In the genomic region with DNA sequence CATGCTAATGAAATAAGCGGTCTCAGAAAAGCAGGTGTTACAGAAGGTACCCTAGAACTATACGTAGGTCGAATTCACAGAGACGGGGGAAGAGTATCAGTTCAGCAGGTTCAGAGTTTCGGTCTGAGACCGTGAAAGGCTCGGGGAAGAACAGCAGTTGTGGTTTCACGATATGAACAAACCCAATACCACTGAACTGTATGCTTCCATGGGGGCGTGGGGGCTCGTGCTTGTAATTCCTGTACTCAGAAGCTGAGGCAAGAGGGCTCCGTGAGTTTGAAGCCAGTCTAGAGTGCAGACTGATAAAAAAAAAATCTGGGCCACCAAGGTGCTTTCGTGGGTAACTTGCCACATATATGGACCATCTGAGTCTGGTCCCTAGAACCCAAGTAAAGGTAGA, we compare ENCODE assay signal across 14 mouse cellular contexts.
"Had no signal": no experiment of that assay in that cellular context is flagged by ENCODE, and none has a peak within 500 bp of the region (broad histone marks: within the 10 kb centered on the region; RNA-seq: fewer than 3 reads in every experiment).

No protein-coding gene starts in this region.

- H3K27me3 ChIP-seq: kidney, embryonic 15.5 days; midbrain, embryonic 15.5 days; stomach, embryonic 15.5 days had no signal

- H3K27ac ChIP-seq: kidney, embryonic 15.5 days; limb, embryonic 10.5 days; liver, embryonic 15.5 days; midbrain, embryonic 15.5 days; stomach, embryonic 15.5 days had no signal

- H3K36me3 ChIP-seq: kidney, embryonic 15.5 days; limb, embryonic 10.5 days; liver, embryonic 15.5 days; midbrain, embryonic 15.5 days; stomach, embryonic 15.5 days had no signal

- H3K9me3 ChIP-seq: kidney, embryonic 15.5 days; limb, embryonic 10.5 days; liver, embryonic 15.5 days; midbrain, embryonic 15.5 days; stomach, embryonic 15.5 days had no signal

- H3K9ac ChIP-seq: kidney, embryonic 15.5 days; liver, embryonic 15.5 days; midbrain, embryonic 15.5 days; stomach, embryonic 15.5 days had no signal

- H3K4me3 ChIP-seq: kidney, embryonic 15.5 days; limb, embryonic 10.5 days; liver, embryonic 15.5 days; midbrain, embryonic 15.5 days; stomach, embryonic 15.5 days had no signal

- DNase-seq: kidney, postnatal 14 days; lung, adult 2 months; lung, postnatal 4 days; right cerebral cortex, postnatal 14 days; thymus, adult 2 months; thymus, postnatal 25 days had no signal

- ATAC-seq: lung, postnatal 0 days; midbrain, embryonic 15.5 days had no signal

- H3K4me2 ChIP-seq: kidney, embryonic 15.5 days; liver, embryonic 11.5 days; liver, embryonic 15.5 days; midbrain, embryonic 11.5 days; midbrain, embryonic 15.5 days; stomach, embryonic 15.5 days had no signal

- H3K4me1 ChIP-seq: kidney, embryonic 15.5 days; liver, embryonic 15.5 days; midbrain, embryonic 15.5 days; stomach, embryonic 15.5 days had no signal
